Comparison of ENCODE assay signal across 14 mouse cellular contexts in genomic region chr9:102638963-102639362, GRCm38 (mm10). TPM values are rescaled to one million over a fixed set of nuclear protein-coding genes. Genes with fewer than 3 reads are reported as not detected.
DNase-seq lines count a peak whose midpoint lies in the region; ATAC-seq and TF ChIP-seq lines count a peak whose summit lies in the region.
"Had no signal": no experiment of that assay in that cellular context is flagged by ENCODE, and none has a peak within 500 bp of the region (broad histone marks: within the 10 kb centered on the region; RNA-seq: fewer than 3 reads in every experiment).

No protein-coding gene starts in this region.

- no peak overlapping the region for H3K4me3 ChIP-seq in heart, embryonic 14.5 days (ENCODE audit: control insufficient read depth in 1 of 2, insufficient read depth in 1 of 2, low read depth in 1 of 2, low read length in 2 of 2)
- H3K4me3 ChIP-seq in liver, adult 2 months (ENCODE audit: insufficient read depth, low read depth, low read length), result no peak overlapping the region
- no peak overlapping the region for H3K4me3 ChIP-seq in liver, postnatal 0 days (ENCODE audit: low read depth, low read length)
- no peak overlapping the region for H3K4me3 ChIP-seq in embryonic facial prominence, embryonic 10.5 days
- H3K4me3 ChIP-seq: liver, embryonic 12.5 days; midbrain, embryonic 15.5 days had no signal

- intact Hi-C loops in heart, postnatal 25 days (cut with DNase I), result no loop called here
- intact Hi-C loops in left cerebral cortex, postnatal 4 days (cut with DNase I), result loop anchor here (5.0 kb wide), 1 partner anchor 78 kb away; the partner anchor contains the start of gene Amotl2

- no peak for TF ChIP-seq EP300 in liver, postnatal 0 days (IDR thresholded peaks at IDR 0.05; ENCODE audit: low read depth)

- H3K27me3 ChIP-seq in heart, embryonic 14.5 days (ENCODE audit: control insufficient read depth, insufficient read depth, low read length), result no peaks in the 10 kb centered on the region
- no peaks in the 10 kb centered on the region for H3K27me3 ChIP-seq in liver, adult 2 months (ENCODE audit: control insufficient read depth, insufficient read depth, low read length)
- H3K27me3 ChIP-seq in liver, postnatal 0 days (ENCODE audit: insufficient read depth, low read length), result 0 out of 2 replicates have a peak, but pooled peaks cover 2% of the 10 kb centered on the region
- no peaks in the 10 kb centered on the region for H3K27me3 ChIP-seq in embryonic facial prominence, embryonic 10.5 days (replicated peaks; ENCODE audit: low read depth, poor library complexity, severe bottlenecking)
- H3K27me3 ChIP-seq: midbrain, embryonic 15.5 days had no signal

- WGBS in heart, embryonic 14.5 days, result 56% methylated on average over 7 of the region's 7 CpGs
- WGBS in liver, adult 2 months, result 70% methylated on average over 7 of the region's 7 CpGs
- 63% methylated on average over 7 of the region's 7 CpGs for WGBS in liver, postnatal 0 days (ENCODE audit: insufficient replicate concordance)
- 72% methylated on average over 7 of the region's 7 CpGs for WGBS in embryonic facial prominence, embryonic 10.5 days

- H3K9ac ChIP-seq in heart, embryonic 14.5 days (ENCODE audit: low read length), result no peak overlapping the region; the same call in 1 of the 2 replicates
- H3K9ac ChIP-seq in liver, adult 2 months (ENCODE audit: low read depth, low read length), result no peak overlapping the region
- H3K9ac ChIP-seq in liver, postnatal 0 days (replicated peaks), result no peak overlapping the region
- H3K9ac ChIP-seq: hindbrain, embryonic 14.5 days; liver, embryonic 12.5 days; midbrain, embryonic 15.5 days had no signal

- H3K9me3 ChIP-seq in heart, embryonic 14.5 days (ENCODE audit: control insufficient read depth, low read length), result no peaks in the 10 kb centered on the region
- no peaks in the 10 kb centered on the region for H3K9me3 ChIP-seq in liver, postnatal 0 days (ENCODE audit: low read length)
- no peaks in the 10 kb centered on the region for H3K9me3 ChIP-seq in embryonic facial prominence, embryonic 10.5 days
- H3K9me3 ChIP-seq: liver, embryonic 12.5 days; midbrain, embryonic 15.5 days had no signal

- DNase-seq in heart, postnatal 25 days (ENCODE audit: low spot score), result no peak
- DNase-seq in liver, adult 2 months (ENCODE audit: extremely low read depth, low read depth, low spot score), result no peak
- DNase-seq in liver, postnatal 0 days, result no peak
- no peak for DNase-seq in embryonic facial prominence, embryonic 10.5 days (ENCODE audit: low spot score)
- peak; percentile 38 to 54 for DNase-seq in kidney, postnatal 4 days
- no peak for DNase-seq in left cerebral cortex, adult 18-20 months (ENCODE audit: low spot score in 2 of 2)
- no peak for DNase-seq in left cerebral cortex, postnatal 4 days
- DNase-seq: adrenal gland, postnatal 14 days; cerebellum, postnatal 36 days had no signal

- H3K79me2 ChIP-seq in liver, adult 2 months (ENCODE audit: control insufficient read depth, insufficient read depth, low read length), result no peaks in the 10 kb centered on the region

- no peak overlapping the region for H3K4me2 ChIP-seq in heart, embryonic 14.5 days (ENCODE audit: low read length)
- no peak overlapping the region for H3K4me2 ChIP-seq in liver, postnatal 0 days (ENCODE audit: low read depth, low read length)
- H3K4me2 ChIP-seq: hindbrain, embryonic 14.5 days; liver, embryonic 12.5 days; midbrain, embryonic 15.5 days had no signal

- TF ChIP-seq POLR2A in liver, adult 2 months (IDR thresholded peaks at IDR 0.05; ENCODE audit: extremely low read depth, insufficient read depth, low read length), result no peak

- H3K4me1 ChIP-seq in heart, embryonic 14.5 days (ENCODE audit: control insufficient read depth in 2 of 2, insufficient read depth in 2 of 2, low read length in 2 of 2), result peaks cover 22 to 42% of the 10 kb centered on the region in 2 experiments
- peaks cover 2% of the 10 kb centered on the region; the same call in 1 of the 2 replicates for H3K4me1 ChIP-seq in liver, adult 2 months (ENCODE audit: control insufficient read depth, insufficient read depth, low read length)
- H3K4me1 ChIP-seq in liver, postnatal 0 days (ENCODE audit: insufficient read depth), result no peaks in the 10 kb centered on the region; the same call in 1 of the 2 replicates
- peaks cover 53% of the 10 kb centered on the region for H3K4me1 ChIP-seq in embryonic facial prominence, embryonic 10.5 days
- H3K4me1 ChIP-seq: liver, embryonic 12.5 days had no signal

- H3K27ac ChIP-seq in heart, embryonic 14.5 days (replicated peaks in 1 of 2; ENCODE audit: control insufficient read depth in 1 of 2, insufficient read depth in 1 of 2, low read depth in 2 of 2, low read length in 2 of 2), result 0 out of 4 replicates have a peak overlapping the region, but pooled peaks have one; percentile 1 to 33
- 0 out of 2 replicates have a peak overlapping the region, but pooled peaks have one; percentile 12 for H3K27ac ChIP-seq in liver, adult 2 months (replicated peaks; ENCODE audit: insufficient read depth, low read depth, low read length)
- no peak overlapping the region for H3K27ac ChIP-seq in liver, postnatal 0 days (ENCODE audit: low read depth)
- H3K27ac ChIP-seq in embryonic facial prominence, embryonic 10.5 days (replicated peaks), result peak overlapping the region; percentile 69
- H3K27ac ChIP-seq: hindbrain, embryonic 14.5 days; liver, embryonic 12.5 days; midbrain, embryonic 15.5 days had no signal

- no peak for TF ChIP-seq CTCF in liver, adult 2 months (IDR thresholded peaks at IDR 0.05; ENCODE audit: low read depth, low read length)
- TF ChIP-seq CTCF in liver, postnatal 0 days (IDR thresholded peaks at IDR 0.05; ENCODE audit: low read depth), result no peak

- ATAC-seq in heart, embryonic 14.5 days (ENCODE audit: insufficient number of reproducible peaks, insufficient read depth, low FRiP score, low read depth), result no peak
- ATAC-seq in liver, postnatal 0 days, result no peak
- ATAC-seq: forebrain, embryonic 16.5 days; liver, embryonic 12.5 days; midbrain, embryonic 15.5 days had no signal

- H3K36me3 ChIP-seq in heart, embryonic 14.5 days (ENCODE audit: control insufficient read depth, insufficient read depth, low read length), result no peaks in the 10 kb centered on the region
- peaks cover 6% of the 10 kb centered on the region; the same call in 1 of the 2 replicates for H3K36me3 ChIP-seq in liver, adult 2 months (ENCODE audit: control insufficient read depth, insufficient read depth, low read length)
- H3K36me3 ChIP-seq in liver, postnatal 0 days (replicated peaks; ENCODE audit: insufficient read depth, low read length), result no peaks in the 10 kb centered on the region
- peaks cover 7% of the 10 kb centered on the region for H3K36me3 ChIP-seq in embryonic facial prominence, embryonic 10.5 days (replicated peaks)

RNA-seq across cellular contexts. Expression of gene Cep63, which starts 12.6 kb away (rescaled TPM):
- polyA plus RNA-seq in heart, embryonic 14.5 days (2014; fragmentation: Nextera tagmentation; extraction: Ambion mirVana), result 42.9 and 43.1 TPM in 2 replicates
- 10 to 100 TPM; 44.2 to 46.0 TPM for total RNA-seq in heart, postnatal 25 days (2021)
- total RNA-seq in liver, adult 2 months (2014; rRNA removed), result 5.9 and 6.5 TPM in 2 replicates
- 1.6 and 2.0 TPM in 2 replicates for polyA plus RNA-seq in liver, adult 2 months (2012; rRNA removed)
- polyA plus RNA-seq in liver, postnatal 0 days (2015; fragmentation: Nextera tagmentation; extraction: Ambion mirVana), result 15.5 and 16.6 TPM in 2 replicates
- 53.4 and 56.2 TPM in 2 replicates for polyA plus RNA-seq in embryonic facial prominence, embryonic 10.5 days (2016; fragmentation: Nextera tagmentation; extraction: Ambion mirVana)
- 10 to 100 TPM; 31.3 to 32.5 TPM for total RNA-seq in left cerebral cortex, adult 18-20 months (2021)
- total RNA-seq in left cerebral cortex, postnatal 4 days (2021), result 10 to 100 TPM; 29.3 to 30.2 TPM

RNA-seq across cellular contexts. Expression of gene Anapc13, which starts 12.9 kb away (rescaled TPM):
- polyA plus RNA-seq in heart, embryonic 14.5 days (2014; fragmentation: Nextera tagmentation; extraction: Ambion mirVana), result 294 and 328 TPM in 2 replicates
- total RNA-seq in heart, postnatal 25 days (2021), result 100 to 1,000 TPM; 309 to 316 TPM
- 53.4 and 55.2 TPM in 2 replicates for total RNA-seq in liver, adult 2 months (2014; rRNA removed)
- polyA plus RNA-seq in liver, adult 2 months (2012; rRNA removed), result 65.8 and 102 TPM in 2 replicates
- polyA plus RNA-seq in liver, postnatal 0 days (2015; fragmentation: Nextera tagmentation; extraction: Ambion mirVana), result 123 and 126 TPM in 2 replicates
- 146 and 164 TPM in 2 replicates for polyA plus RNA-seq in embryonic facial prominence, embryonic 10.5 days (2016; fragmentation: Nextera tagmentation; extraction: Ambion mirVana)
- total RNA-seq in left cerebral cortex, adult 18-20 months (2021), result 100 to 1,000 TPM; 107 to 112 TPM
- total RNA-seq in left cerebral cortex, postnatal 4 days (2021), result 10 to 100 TPM; 80.9 to 91.4 TPM

Comparison
In these comparisons a context has a peak if more than half of its experiments do, and no peak if none do; other contexts are left out.
1. DNase-seq: peak in kidney, postnatal 4 days (2 of 2); none in heart, postnatal 25 days (single experiment), liver, adult 2 months (single experiment), liver, postnatal 0 days (single experiment), embryonic facial prominence, embryonic 10.5 days (single experiment), left cerebral cortex, adult 18-20 months (0 of 2) and left cerebral cortex, postnatal 4 days (single experiment).